In genomic region chr17:44162935-44163334, GRCm38 (mm10) we compare ENCODE assay signal across 18 mouse cellular contexts. TPM values are rescaled to one million over a fixed set of nuclear protein-coding genes. Genes with fewer than 3 reads are reported as not detected.
A peak's percentile ranks its signal among the peaks of the same experiment; 100 is the strongest.
DNase-seq lines count a peak whose midpoint lies in the region; ATAC-seq and TF ChIP-seq lines count a peak whose summit lies in the region.
"Had no signal": no experiment of that assay in that cellular context is flagged by ENCODE, and none has a peak within 500 bp of the region (broad histone marks: within the 10 kb centered on the region; RNA-seq: fewer than 3 reads in every experiment).

No protein-coding gene starts in this region.

- H3K27ac ChIP-seq in heart, embryonic 10.5 days: no peak overlapping the region; the same call in 1 of the 2 replicates
- H3K27ac ChIP-seq in intestine, embryonic 14.5 days (ENCODE audit: low read depth): no peak overlapping the region
- H3K27ac ChIP-seq in intestine, postnatal 0 days (ENCODE audit: low read depth, low read length): no peak overlapping the region
- no peak overlapping the region for H3K27ac ChIP-seq in stomach, embryonic 15.5 days
- H3K27ac ChIP-seq in stomach, postnatal 0 days (replicated peaks): no peak overlapping the region
- H3K27ac ChIP-seq: heart, adult 2 months; limb, embryonic 13.5 days; liver, embryonic 15.5 days had no signal

- H3K9me3 ChIP-seq in heart, embryonic 10.5 days: no peaks in the 10 kb centered on the region
- no peaks in the 10 kb centered on the region for H3K9me3 ChIP-seq in intestine, embryonic 14.5 days (ENCODE audit: control insufficient read depth, low read length)
- no peaks in the 10 kb centered on the region for H3K9me3 ChIP-seq in intestine, postnatal 0 days (ENCODE audit: control insufficient read depth)
- H3K9me3 ChIP-seq in stomach, embryonic 15.5 days: no peaks in the 10 kb centered on the region
- H3K9me3 ChIP-seq in stomach, postnatal 0 days (ENCODE audit: control insufficient read depth, low read length): no peaks in the 10 kb centered on the region
- H3K9me3 ChIP-seq: limb, embryonic 13.5 days; liver, embryonic 15.5 days had no signal

- H3K27me3 ChIP-seq in heart, embryonic 10.5 days (ENCODE audit: insufficient read depth, poor library complexity, severe bottlenecking): no peaks in the 10 kb centered on the region
- no peaks in the 10 kb centered on the region for H3K27me3 ChIP-seq in intestine, embryonic 14.5 days (replicated peaks; ENCODE audit: control insufficient read depth, insufficient read depth, low read length)
- H3K27me3 ChIP-seq in intestine, postnatal 0 days (replicated peaks; ENCODE audit: control insufficient read depth, insufficient read depth, low read length): no peaks in the 10 kb centered on the region
- no peaks in the 10 kb centered on the region for H3K27me3 ChIP-seq in stomach, embryonic 15.5 days (replicated peaks)
- no peaks in the 10 kb centered on the region for H3K27me3 ChIP-seq in stomach, postnatal 0 days (ENCODE audit: control insufficient read depth, insufficient read depth, low read length)
- H3K27me3 ChIP-seq: limb, embryonic 13.5 days; liver, embryonic 15.5 days had no signal

- no peak for TF ChIP-seq CTCF in intestine, postnatal 0 days (IDR thresholded peaks at IDR 0.05; ENCODE audit: low read depth)
- no peak for TF ChIP-seq CTCF in stomach, postnatal 0 days (IDR thresholded peaks at IDR 0.05; ENCODE audit: low read depth)

- ATAC-seq in intestine, embryonic 14.5 days (replicated peaks; ENCODE audit: low FRiP score, low TSS enrichment, low read depth): no peak
- ATAC-seq in intestine, postnatal 0 days: no peak
- no peak for ATAC-seq in stomach, embryonic 15.5 days (ENCODE audit: insufficient read depth, low FRiP score, low read depth)
- no peak for ATAC-seq in stomach, postnatal 0 days (ENCODE audit: low FRiP score, low TSS enrichment)
- ATAC-seq: forebrain, embryonic 16.5 days; hindbrain, embryonic 16.5 days had no signal

- no peak for DNase-seq in heart, embryonic 10.5 days (ENCODE audit: low spot score)
- no peak for DNase-seq in heart, adult 8-10 months (ENCODE audit: low spot score)
- no peak for DNase-seq in intestine, embryonic 14.5 days (ENCODE audit: low spot score)
- no peak for DNase-seq in stomach, postnatal 0 days (ENCODE audit: low spot score)
- DNase-seq in adrenal gland, adult (ENCODE audit: inconsistent age in 2 of 2, low spot score in 1 of 2): no peak
- DNase-seq: adrenal gland, adult 2 months; cerebellum, adult 11 months; cerebellum, postnatal 14 days; heart, adult 2 months; kidney, adult 8-10 months; spleen, adult 18-20 months had no signal

- H3K36me3 ChIP-seq in heart, embryonic 10.5 days: no peaks in the 10 kb centered on the region
- no peaks in the 10 kb centered on the region for H3K36me3 ChIP-seq in intestine, embryonic 14.5 days (ENCODE audit: control insufficient read depth, insufficient read depth, low read length)
- 0 out of 2 replicates have a peak, but pooled peaks cover 4% of the 10 kb centered on the region for H3K36me3 ChIP-seq in intestine, postnatal 0 days (ENCODE audit: control insufficient read depth, insufficient read depth)
- H3K36me3 ChIP-seq in stomach, embryonic 15.5 days: no peaks in the 10 kb centered on the region
- no peaks in the 10 kb centered on the region for H3K36me3 ChIP-seq in stomach, postnatal 0 days (ENCODE audit: control insufficient read depth, insufficient read depth, low read length)
- H3K36me3 ChIP-seq: limb, embryonic 13.5 days; liver, embryonic 15.5 days had no signal

- WGBS in heart, embryonic 10.5 days: 58% methylated on average over 5 of the region's 5 CpGs
- WGBS in intestine, embryonic 14.5 days: 46% methylated on average over 5 of the region's 5 CpGs
- 63% methylated on average over 5 of the region's 5 CpGs for WGBS in intestine, postnatal 0 days
- 56% methylated on average over 5 of the region's 5 CpGs for WGBS in stomach, embryonic 15.5 days
- WGBS in stomach, postnatal 0 days: 44% methylated on average over 5 of the region's 5 CpGs

- H3K4me1 ChIP-seq in heart, embryonic 10.5 days: peaks cover 5% of the 10 kb centered on the region; the same call in 1 of the 2 replicates
- no peaks in the 10 kb centered on the region for H3K4me1 ChIP-seq in intestine, embryonic 14.5 days (replicated peaks; ENCODE audit: control insufficient read depth, insufficient read depth, low read length)
- H3K4me1 ChIP-seq in intestine, postnatal 0 days (replicated peaks; ENCODE audit: control insufficient read depth, insufficient read depth, low read length): no peaks in the 10 kb centered on the region
- no peaks in the 10 kb centered on the region for H3K4me1 ChIP-seq in stomach, embryonic 15.5 days
- no peaks in the 10 kb centered on the region for H3K4me1 ChIP-seq in stomach, postnatal 0 days (replicated peaks; ENCODE audit: control insufficient read depth, insufficient read depth)

- no peak for TF ChIP-seq EP300 in stomach, postnatal 0 days (optimal IDR thresholded peaks at IDR 0.05)

- H3K4me3 ChIP-seq in heart, embryonic 10.5 days: peak overlapping the region; percentile 23; the same call in 1 of the 2 replicates
- H3K4me3 ChIP-seq in intestine, embryonic 14.5 days (ENCODE audit: low read depth, low read length): no peak overlapping the region
- H3K4me3 ChIP-seq in intestine, postnatal 0 days (ENCODE audit: low read depth, low read length): no peak overlapping the region
- no peak overlapping the region for H3K4me3 ChIP-seq in stomach, embryonic 15.5 days (replicated peaks)
- no peak overlapping the region for H3K4me3 ChIP-seq in stomach, postnatal 0 days (ENCODE audit: low read depth, low read length)
- H3K4me3 ChIP-seq: heart, adult 2 months; limb, embryonic 13.5 days; liver, embryonic 15.5 days had no signal

- no peak overlapping the region for H3K9ac ChIP-seq in intestine, embryonic 14.5 days (ENCODE audit: low read length)
- no peak overlapping the region for H3K9ac ChIP-seq in intestine, postnatal 0 days (ENCODE audit: low read depth, low read length)
- H3K9ac ChIP-seq in stomach, embryonic 15.5 days: no peak overlapping the region
- no peak overlapping the region for H3K9ac ChIP-seq in stomach, postnatal 0 days (ENCODE audit: low read length)
- H3K9ac ChIP-seq: limb, embryonic 13.5 days; liver, embryonic 15.5 days had no signal

- peak overlapping the region; percentile 20; the same call in 1 of the 2 replicates for H3K4me2 ChIP-seq in intestine, embryonic 14.5 days (ENCODE audit: low read length)
- no peak overlapping the region for H3K4me2 ChIP-seq in intestine, postnatal 0 days (replicated peaks; ENCODE audit: low read depth)
- peak overlapping the region; percentile 14; the same call in 1 of the 2 replicates for H3K4me2 ChIP-seq in stomach, embryonic 15.5 days
- no peak overlapping the region for H3K4me2 ChIP-seq in stomach, postnatal 0 days (replicated peaks; ENCODE audit: low read depth)
- H3K4me2 ChIP-seq: limb, embryonic 13.5 days; liver, embryonic 15.5 days had no signal

RNA-seq across cellular contexts. Expression of gene Clic5, which starts 25.4 kb away (rescaled TPM):
- 3.3 and 5.7 TPM in 2 replicates for polyA plus RNA-seq in heart, embryonic 10.5 days (2016; fragmentation: Nextera tagmentation; extraction: Ambion mirVana)
- 100 to 1,000 TPM; 161 to 179 (median 171) TPM for total RNA-seq in heart, adult 8-10 months (2022)
- polyA plus RNA-seq in intestine, embryonic 14.5 days (2014; fragmentation: Nextera tagmentation; extraction: Ambion mirVana): 9.7 and 10.5 TPM in 2 replicates
- 20.8 and 26.8 TPM in 2 replicates for polyA plus RNA-seq in intestine, postnatal 0 days (2015; fragmentation: Nextera tagmentation; extraction: Ambion mirVana)
- polyA plus RNA-seq in stomach, embryonic 15.5 days (2015; fragmentation: Nextera tagmentation; extraction: Ambion mirVana): 5.0 and 7.1 TPM in 2 replicates
- polyA plus RNA-seq in stomach, postnatal 0 days (2015; fragmentation: Nextera tagmentation; extraction: Ambion mirVana): 3.7 and 4.8 TPM in 2 replicates
- total RNA-seq: CH12.LX had no signal

RNA-seq across cellular contexts. Expression of gene Enpp4, which starts 57.3 kb away (rescaled TPM):
- 6.3 and 6.6 TPM in 2 replicates for polyA plus RNA-seq in heart, embryonic 10.5 days (2016; fragmentation: Nextera tagmentation; extraction: Ambion mirVana)
- total RNA-seq in heart, adult 8-10 months (2022): 10 to 100 TPM; 24.1 to 29.6 (median 25.6) TPM
- polyA plus RNA-seq in intestine, embryonic 14.5 days (2014; fragmentation: Nextera tagmentation; extraction: Ambion mirVana): 5.8 and 6.2 TPM in 2 replicates
- polyA plus RNA-seq in intestine, postnatal 0 days (2015; fragmentation: Nextera tagmentation; extraction: Ambion mirVana): 3.1 and 3.6 TPM in 2 replicates
- polyA plus RNA-seq in stomach, embryonic 15.5 days (2015; fragmentation: Nextera tagmentation; extraction: Ambion mirVana): 5.6 and 5.7 TPM in 2 replicates
- 4.4 and 5.0 TPM in 2 replicates for polyA plus RNA-seq in stomach, postnatal 0 days (2015; fragmentation: Nextera tagmentation; extraction: Ambion mirVana)

Comparison
In these comparisons a context has a peak if more than half of its experiments do, and no peak if none do; other contexts are left out.
1. H3K4me2 ChIP-seq: peak in intestine, embryonic 14.5 days (single experiment) and stomach, embryonic 15.5 days (single experiment); none in intestine, postnatal 0 days (single experiment) and stomach, postnatal 0 days (single experiment).